Mouse (Mus musculus): Measurements from ENCODE around the gene Elmsan1. TPM values are rescaled to one million over a fixed set of nuclear protein-coding genes. Genes with fewer than 3 reads are reported as not detected.
"Not testable (repeated sequence)": the region's sequence is repeated elsewhere in the genome, so short reads cannot be mapped to it uniquely, and the experiment has no call there.

Gene Elmsan1
- polyA plus RNA-seq, 1 experiment = 7.4 TPM

DNA sequence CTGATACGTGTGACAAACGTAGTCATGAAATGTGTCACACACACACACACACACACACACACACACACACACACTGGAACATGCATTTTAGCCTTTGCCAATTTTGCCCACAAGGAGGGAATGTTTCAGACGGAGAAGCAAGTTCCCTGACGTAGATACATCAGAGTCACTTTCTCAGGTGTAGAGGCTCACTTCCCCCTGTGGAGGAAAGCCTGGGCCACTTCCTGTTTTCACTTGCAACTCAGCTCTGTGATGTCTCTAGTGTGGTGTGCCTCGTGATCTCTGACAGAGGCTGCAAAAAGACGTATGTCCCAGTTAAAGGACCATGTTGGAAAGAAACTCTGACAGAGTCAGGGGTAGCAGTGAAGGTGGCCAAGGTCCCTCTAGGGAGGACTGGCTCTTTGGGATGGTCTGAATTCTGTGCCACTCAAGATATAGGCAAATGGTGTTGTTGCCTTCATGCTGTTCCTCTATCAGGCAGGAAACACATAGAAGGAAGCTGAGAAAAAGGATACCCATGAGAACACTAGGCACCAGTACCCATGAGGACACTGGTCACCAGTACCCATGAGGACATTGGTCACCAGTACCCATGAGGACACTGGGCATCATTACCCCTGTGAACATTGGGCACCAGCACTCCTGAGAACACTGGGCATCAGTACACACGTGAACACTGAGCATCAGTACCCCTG is 24.5 kb upstream of the Elmsan1 start:
- no peak overlapping the region for H3K4me3 ChIP-seq (ENCODE audit: insufficient read depth, low read depth, low read length)
- no peak for DNase-seq
- 75% methylated on average over 7 of the region's 7 CpGs for WGBS
- TF ChIP-seq CTCF (conservative IDR thresholded peaks at IDR 0.05; ENCODE audit: insufficient read depth, insufficient read length, low read depth, low read length) (no peak), POLR2A (IDR thresholded peaks at IDR 0.05; ENCODE audit: low read depth, low read length) (no peak)
- H3K4me1 ChIP-seq (ENCODE audit: control insufficient read depth, insufficient read depth, low read length) = no peaks in the 10 kb centered on the region
- H3K36me3 ChIP-seq (ENCODE audit: control insufficient read depth, insufficient read depth, low read length) = no peaks in the 10 kb centered on the region
- no peaks in the 10 kb centered on the region for H3K27me3 ChIP-seq (replicated peaks; ENCODE audit: control insufficient read depth, insufficient read depth, low read length)
- no peak overlapping the region for H3K27ac ChIP-seq (ENCODE audit: insufficient read depth, low read depth, low read length)

DNA sequence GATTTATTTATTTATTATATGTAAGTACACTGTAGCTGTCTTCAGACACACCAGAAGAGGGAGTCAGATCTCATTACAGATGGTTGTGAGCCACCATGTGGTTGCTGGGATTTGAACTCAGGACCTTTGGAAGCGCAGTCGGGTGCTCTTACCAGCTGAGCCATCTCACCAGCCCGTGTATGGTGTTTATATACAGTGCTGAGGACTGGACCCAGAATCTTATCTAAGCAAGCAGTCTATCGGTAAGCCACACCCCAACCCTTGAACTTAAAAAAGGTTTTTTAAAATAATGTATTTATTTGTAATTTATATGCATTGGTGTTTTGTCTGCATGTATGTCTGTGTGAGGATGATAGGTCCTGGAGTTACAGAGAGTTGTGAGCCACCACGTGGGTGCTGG is 18.4 kb upstream of the Elmsan1 start:
- H3K27me3 ChIP-seq (replicated peaks; ENCODE audit: control insufficient read depth, insufficient read depth, low read length); H3K4me1 ChIP-seq (ENCODE audit: control insufficient read depth, insufficient read depth, low read length); H3K36me3 ChIP-seq (ENCODE audit: control insufficient read depth, insufficient read depth, low read length); H3K27ac ChIP-seq (ENCODE audit: insufficient read depth, low read depth, low read length); DNase-seq; H3K4me3 ChIP-seq (ENCODE audit: insufficient read depth, low read depth, low read length): not testable (repeated sequence)
- WGBS = 93% methylated on average over 5 of the region's 5 CpGs

DNA sequence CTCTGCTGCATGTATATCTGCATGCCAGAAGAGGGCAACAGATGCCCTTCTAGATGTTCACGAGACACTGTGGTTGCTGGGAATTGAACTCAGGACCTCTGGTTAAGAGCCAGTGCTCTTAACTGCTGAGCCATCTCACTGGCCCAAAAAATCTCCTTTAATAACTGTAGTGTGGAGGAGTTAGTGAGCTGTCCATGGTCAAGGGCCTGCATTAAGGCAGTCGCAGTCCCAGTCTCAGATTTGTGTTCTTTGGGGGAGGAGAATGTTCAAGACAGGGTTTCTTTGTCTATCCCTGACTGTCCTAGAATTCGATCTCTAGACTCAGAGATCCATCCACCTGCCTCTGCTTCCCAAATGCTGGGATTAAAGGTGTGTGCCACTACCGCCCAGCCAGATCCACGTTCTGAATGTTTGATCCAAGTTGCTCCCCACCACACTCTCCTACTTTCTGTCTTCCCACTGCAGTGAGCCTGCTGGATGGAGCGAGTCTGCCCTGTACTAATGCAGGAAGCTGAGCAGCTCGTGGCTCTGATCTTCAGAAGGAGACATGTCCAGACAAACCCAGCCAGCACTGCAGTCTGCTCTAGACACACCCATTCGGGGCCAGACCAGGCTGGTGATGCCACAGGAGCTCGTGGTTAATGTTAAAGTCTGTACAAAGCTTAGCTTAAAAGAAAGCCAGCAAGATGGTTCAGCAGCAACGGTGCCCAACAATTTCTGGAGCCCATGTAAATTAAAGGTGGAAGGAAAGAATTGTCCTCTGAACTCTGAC is 17.5 kb upstream of the Elmsan1 start:
- no peak overlapping the region for H3K27ac ChIP-seq (ENCODE audit: insufficient read depth, low read depth, low read length)
- no peak overlapping the region for H3K4me3 ChIP-seq (ENCODE audit: insufficient read depth, low read depth, low read length)

GRCm38 (mm10) chr12:84235577-84235976 is 16.9 kb upstream of the Elmsan1 start:
- Histone ChIP-seq H3K27ac (ENCODE audit: insufficient read depth, low read depth, low read length) (no peak overlapping the region), H3K36me3 (ENCODE audit: control insufficient read depth, insufficient read depth, low read length) (no peaks in the 10 kb centered on the region), H3K4me1 (ENCODE audit: control insufficient read depth, insufficient read depth, low read length) (no peaks in the 10 kb centered on the region), H3K4me3 (ENCODE audit: insufficient read depth, low read depth, low read length) (no peak overlapping the region), H3K27me3 (replicated peaks; ENCODE audit: control insufficient read depth, insufficient read depth, low read length) (no peaks in the 10 kb centered on the region)
- no peak for DNase-seq
- TF ChIP-seq CTCF (conservative IDR thresholded peaks at IDR 0.05; ENCODE audit: insufficient read depth, insufficient read length, low read depth, low read length) (no peak), POLR2A (IDR thresholded peaks at IDR 0.05; ENCODE audit: low read depth, low read length) (no peak)
- 95% methylated on average over 6 of the region's 6 CpGs for WGBS

More for the DNA sequence above, 17.5 kb upstream of the Elmsan1 start:
- Histone ChIP-seq H3K36me3 (ENCODE audit: control insufficient read depth, insufficient read depth, low read length) (no peaks in the 10 kb centered on the region), H3K4me1 (ENCODE audit: control insufficient read depth, insufficient read depth, low read length) (no peaks in the 10 kb centered on the region), H3K27me3 (replicated peaks; ENCODE audit: control insufficient read depth, insufficient read depth, low read length) (no peaks in the 10 kb centered on the region)
- 73% methylated on average over 10 of the region's 10 CpGs for WGBS
- peak; percentile 38 for DNase-seq
- TF ChIP-seq CTCF (conservative IDR thresholded peaks at IDR 0.05; ENCODE audit: insufficient read depth, insufficient read length, low read depth, low read length) = no peak
- TF ChIP-seq POLR2A (IDR thresholded peaks at IDR 0.05; ENCODE audit: low read depth, low read length) = no peak

GRCm38 (mm10) chr12:84233488-84234100 is 14.9 kb upstream of the Elmsan1 start:
- TF ChIP-seq POLR2A (IDR thresholded peaks at IDR 0.05; ENCODE audit: low read depth, low read length) (no peak), CTCF (conservative IDR thresholded peaks at IDR 0.05; ENCODE audit: insufficient read depth, insufficient read length, low read depth, low read length) (no peak)
- Histone ChIP-seq H3K27me3 (replicated peaks; ENCODE audit: control insufficient read depth, insufficient read depth, low read length) (no peaks in the 10 kb centered on the region), H3K36me3 (ENCODE audit: control insufficient read depth, insufficient read depth, low read length) (no peaks in the 10 kb centered on the region), H3K4me1 (ENCODE audit: control insufficient read depth, insufficient read depth, low read length) (no peaks in the 10 kb centered on the region), H3K4me3 (ENCODE audit: insufficient read depth, low read depth, low read length) (no peak overlapping the region), H3K27ac (ENCODE audit: insufficient read depth, low read depth, low read length) (no peak overlapping the region)
- WGBS = 89% methylated on average over 8 of the region's 8 CpGs
- DNase-seq = peak; percentile 37

- no peaks in the 10 kb centered on the region for H3K27me3 ChIP-seq (replicated peaks; ENCODE audit: control insufficient read depth, insufficient read depth, low read length)
- TF ChIP-seq CTCF (conservative IDR thresholded peaks at IDR 0.05; ENCODE audit: insufficient read depth, insufficient read length, low read depth, low read length) (no peak), POLR2A (IDR thresholded peaks at IDR 0.05; ENCODE audit: low read depth, low read length) (no peak)
- no peak overlapping the region for H3K27ac ChIP-seq (ENCODE audit: insufficient read depth, low read depth, low read length)
- WGBS = 80% methylated on average over 9 of the region's 9 CpGs
- no peak overlapping the region for H3K4me3 ChIP-seq (ENCODE audit: insufficient read depth, low read depth, low read length)
- H3K36me3 ChIP-seq (ENCODE audit: control insufficient read depth, insufficient read depth, low read length) = no peaks in the 10 kb centered on the region
- no peak for DNase-seq
- no peaks in the 10 kb centered on the region; the same call in 1 of the 2 replicates for H3K4me1 ChIP-seq (ENCODE audit: control insufficient read depth, insufficient read depth, low read length)
These were observed 7.6 kb upstream of the Elmsan1 start for GRCm38 (mm10) chr12:84226117-84226840.

All from kidney, adult 2 months (tissue).